Mouse (Mus musculus): ENCODE results near the gene Dnajc14. TPM values are rescaled to one million over a fixed set of nuclear protein-coding genes. Genes with fewer than 3 reads are reported as not detected.

The Dnajc14 gene
- total and polyA plus RNA-seq, 3 experiments: 27.7 to 36.7 TPM; not detected in 1

GRCm38 (mm10) chr10:128802956-128803355, 906 bp upstream of the Dnajc14 start:
- H3K27ac ChIP-seq (ENCODE audit: control insufficient read depth, low read depth, low read length): no peak overlapping the region
- peaks cover 5 to 10% of the 10 kb centered on the region in 2 experiments; a peak in 3 of 4 replicates for H3K4me1 ChIP-seq (ENCODE audit: control insufficient read depth in 1 of 2, insufficient read depth in 2 of 2, low read length in 2 of 2)
- no peaks in the 10 kb centered on the region for H3K9me3 ChIP-seq (replicated peaks; ENCODE audit: insufficient read depth, low read length)
- H3K27me3 ChIP-seq (ENCODE audit: control insufficient read depth in 1 of 2, insufficient read depth in 2 of 2, low read length in 2 of 2): no peaks in the 10 kb centered on the region
- no peak for DNase-seq (ENCODE audit: low read depth, low spot score)
- peaks cover 23% of the 10 kb centered on the region for H3K79me2 ChIP-seq (ENCODE audit: control insufficient read depth, insufficient read depth, low read length, poor library complexity)
- H3K36me3 ChIP-seq (ENCODE audit: control insufficient read depth in 1 of 2, insufficient read depth in 2 of 2, low read length in 2 of 2): peaks cover 0 to 6% of the 10 kb centered on the region in 2 experiments; a peak in 2 of 4 replicates
- no peak overlapping the region for H3K9ac ChIP-seq (ENCODE audit: control insufficient read depth, low read depth, low read length, poor library complexity, severe bottlenecking)
- no peak for TF ChIP-seq RAD21 (IDR thresholded peaks at IDR 0.05; ENCODE audit: low read depth, low read length)
- no peak for TF ChIP-seq MAFK (IDR thresholded peaks at IDR 0.05; ENCODE audit: borderline replicate concordance, low read depth, low read length)
- no peak for TF ChIP-seq MAX (IDR thresholded peaks at IDR 0.05; ENCODE audit: low read length)
- TF ChIP-seq MYB (IDR thresholded peaks at IDR 0.05; ENCODE audit: low read depth, low read length): no peak
- no peak for TF ChIP-seq EP300 (IDR thresholded peaks at IDR 0.05; ENCODE audit: low read depth in 1 of 2, low read length in 2 of 2)
- TF ChIP-seq KAT2A (conservative IDR thresholded peaks at IDR 0.05; ENCODE audit: low read depth, low read length): no peak
- no peak for TF ChIP-seq GABPA (IDR thresholded peaks at IDR 0.05; ENCODE audit: low read depth, low read length)
- no peak for TF ChIP-seq POLR2AphosphoS2 (IDR thresholded peaks at IDR 0.05; ENCODE audit: low read length)
- no peak for TF ChIP-seq ZNF384 (IDR thresholded peaks at IDR 0.05; ENCODE audit: low read depth, low read length)
- no peak for TF ChIP-seq NELFE (IDR thresholded peaks at IDR 0.05; ENCODE audit: low read depth, low read length)
- TF ChIP-seq UBTF (IDR thresholded peaks at IDR 0.05; ENCODE audit: borderline replicate concordance, insufficient read depth, low read depth, low read length): no peak
- no peak for TF ChIP-seq TBP (IDR thresholded peaks at IDR 0.05; ENCODE audit: low read depth, low read length)
- no peak for TF ChIP-seq CHD2 (IDR thresholded peaks at IDR 0.05; ENCODE audit: low read length)
- no peak for TF ChIP-seq USF1 (IDR thresholded peaks at IDR 0.05; ENCODE audit: low read depth, low read length)
- TF ChIP-seq MEF2A (IDR thresholded peaks at IDR 0.05; ENCODE audit: extremely low read depth, insufficient replicate concordance, low read depth, low read length, poor library complexity, severe bottlenecking): no peak
- TF ChIP-seq E2F4 (IDR thresholded peaks at IDR 0.05; ENCODE audit: borderline replicate concordance, low read depth, low read length): no peak
- TF ChIP-seq SMC3 (IDR thresholded peaks at IDR 0.05; ENCODE audit: low read depth, low read length): no peak
- TF ChIP-seq ZMIZ1 (IDR thresholded peaks at IDR 0.05; ENCODE audit: low read depth, low read length): no peak
- no peak for TF ChIP-seq JUND (IDR thresholded peaks at IDR 0.05; ENCODE audit: low read depth, low read length)
- no peak for TF ChIP-seq ELF1 (IDR thresholded peaks at IDR 0.05; ENCODE audit: low read depth, low read length)
- no peak overlapping the region for H3K4me3 ChIP-seq (ENCODE audit: control insufficient read depth in 1 of 2, insufficient read depth in 1 of 2, low read depth in 2 of 2, low read length in 2 of 2)

- no peak for DNase-seq (ENCODE audit: low read depth, low spot score)
- peaks cover 23% of the 10 kb centered on the region for H3K79me2 ChIP-seq (ENCODE audit: control insufficient read depth, insufficient read depth, low read length, poor library complexity)
- peaks cover 5 to 10% of the 10 kb centered on the region in 2 experiments; a peak in 3 of 4 replicates for H3K4me1 ChIP-seq (ENCODE audit: control insufficient read depth in 1 of 2, insufficient read depth in 2 of 2, low read length in 2 of 2)
- peak overlapping the region; percentile 37 for H3K27ac ChIP-seq (ENCODE audit: control insufficient read depth, low read depth, low read length)
- H3K9ac ChIP-seq (ENCODE audit: control insufficient read depth, low read depth, low read length, poor library complexity, severe bottlenecking): peak overlapping the region; percentile 62
- H3K27me3 ChIP-seq (ENCODE audit: control insufficient read depth in 1 of 2, insufficient read depth in 2 of 2, low read length in 2 of 2): no peaks in the 10 kb centered on the region
- TF ChIP-seq SMC3 (IDR thresholded peaks at IDR 0.05; ENCODE audit: low read depth, low read length) (no peak), SIN3A (IDR thresholded peaks at IDR 0.05; ENCODE audit: low read length) (no peak), JUND (IDR thresholded peaks at IDR 0.05; ENCODE audit: low read depth, low read length) (0 out of 2 replicates have a peak, but pooled peaks have one; percentile 28)
- H3K36me3 ChIP-seq (ENCODE audit: control insufficient read depth in 1 of 2, insufficient read depth in 2 of 2, low read length in 2 of 2): peaks cover 0 to 8% of the 10 kb centered on the region in 2 experiments; a peak in 2 of 4 replicates
- peak overlapping the region; percentile 86 to 92 for H3K4me3 ChIP-seq (ENCODE audit: control insufficient read depth in 1 of 2, insufficient read depth in 1 of 2, low read depth in 2 of 2, low read length in 2 of 2)
- H3K9me3 ChIP-seq (replicated peaks; ENCODE audit: insufficient read depth, low read length): no peaks in the 10 kb centered on the region
These were observed 501 bp upstream of the Dnajc14 start for GRCm38 (mm10) chr10:128803361-128803760.
